Mouse (Mus musculus) cerebellum, postnatal 10 days (tissue): Measurements from ENCODE around the gene Tmem92.

Source experiments
- DNase-seq, 2 experiments: peaks; one replicate each; pipeline ENCODE4 v3.0.0; 2021; ENCODE audit warnings: mixed read lengths in 2 of 2

The Tmem92 gene

GRCm38 (mm10) chr11:94728545-94728944 lies 54.0 kb downstream of the Tmem92 start:
- DNase-seq, result no peak

- DNase-seq, result no peak
Measured at GRCm38 (mm10) chr11:94727306-94727705, 55.2 kb downstream of the Tmem92 start.
